14 mouse cellular contexts compared by ENCODE assay signal in the genomic region with DNA sequence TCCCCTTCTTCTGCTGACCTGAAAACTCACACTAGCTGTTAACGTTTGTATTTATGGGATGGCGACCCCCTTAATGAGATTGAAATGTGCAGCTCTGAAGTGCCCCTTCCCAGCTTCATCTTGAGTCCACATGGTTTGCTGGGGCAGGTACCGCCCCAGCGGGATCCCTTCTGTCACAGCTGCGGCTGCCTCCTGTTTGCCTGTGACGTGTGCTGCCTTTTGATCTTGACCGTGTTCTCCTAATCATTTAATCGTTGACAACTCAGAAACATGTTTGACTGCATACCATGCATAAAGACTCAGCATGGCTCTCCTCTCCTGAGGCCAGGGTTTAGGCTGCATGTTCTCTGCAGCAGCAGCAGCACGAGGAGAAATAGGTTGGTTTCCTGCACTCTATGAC.
DNase-seq lines count a peak whose midpoint lies in the region; ATAC-seq and TF ChIP-seq lines count a peak whose summit lies in the region.
"Had no signal": no experiment of that assay in that cellular context is flagged by ENCODE, and none has a peak within 500 bp of the region (broad histone marks: within the 10 kb centered on the region; RNA-seq: fewer than 3 reads in every experiment).

No protein-coding gene starts in this region.

- H3K9ac ChIP-seq in midbrain, embryonic 11.5 days (ENCODE audit: low read length): no peak overlapping the region
- no peak overlapping the region for H3K9ac ChIP-seq in midbrain, embryonic 12.5 days (replicated peaks)
- H3K9ac ChIP-seq in stomach, postnatal 0 days (ENCODE audit: low read length): no peak overlapping the region

- no peak for TF ChIP-seq EP300 in stomach, postnatal 0 days (optimal IDR thresholded peaks at IDR 0.05)

- no peak overlapping the region for H3K27ac ChIP-seq in midbrain, embryonic 11.5 days (ENCODE audit: low read depth, low read length)
- H3K27ac ChIP-seq in midbrain, embryonic 10.5 days (replicated peaks): no peak overlapping the region
- H3K27ac ChIP-seq in midbrain, embryonic 12.5 days (replicated peaks): no peak overlapping the region
- H3K27ac ChIP-seq in stomach, postnatal 0 days (replicated peaks): no peak overlapping the region
- no peak overlapping the region for H3K27ac ChIP-seq in left cerebral cortex, adult 2 months
- H3K27ac ChIP-seq: forebrain, embryonic 10.5 days had no signal

- H3K36me3 ChIP-seq in midbrain, embryonic 11.5 days (ENCODE audit: control insufficient read depth, insufficient read depth, low read length): no peaks in the 10 kb centered on the region
- no peaks in the 10 kb centered on the region for H3K36me3 ChIP-seq in midbrain, embryonic 10.5 days
- H3K36me3 ChIP-seq in midbrain, embryonic 12.5 days: no peaks in the 10 kb centered on the region
- no peaks in the 10 kb centered on the region for H3K36me3 ChIP-seq in stomach, postnatal 0 days (ENCODE audit: control insufficient read depth, insufficient read depth, low read length)
- H3K36me3 ChIP-seq: forebrain, embryonic 10.5 days had no signal

- WGBS in midbrain, embryonic 11.5 days: 42% methylated on average over 9 of the region's 9 CpGs
- WGBS in midbrain, embryonic 10.5 days: 50% methylated on average over 9 of the region's 9 CpGs
- 37% methylated on average over 9 of the region's 9 CpGs for WGBS in midbrain, embryonic 12.5 days
- WGBS in stomach, postnatal 0 days: 32% methylated on average over 9 of the region's 9 CpGs

- no peak overlapping the region for H3K4me3 ChIP-seq in midbrain, embryonic 11.5 days (ENCODE audit: low read depth, low read length)
- no peak overlapping the region for H3K4me3 ChIP-seq in midbrain, embryonic 10.5 days
- no peak overlapping the region for H3K4me3 ChIP-seq in midbrain, embryonic 12.5 days
- H3K4me3 ChIP-seq in stomach, postnatal 0 days (ENCODE audit: low read depth, low read length): no peak overlapping the region
- H3K4me3 ChIP-seq in left cerebral cortex, adult 2 months: no peak overlapping the region
- H3K4me3 ChIP-seq: forebrain, embryonic 10.5 days had no signal

- ATAC-seq in cerebellum, adult (ENCODE audit: insufficient number of reproducible peaks, low FRiP score, low TSS enrichment): no peak
- ATAC-seq in midbrain, embryonic 11.5 days (ENCODE audit: low FRiP score): peak; percentile 38; the same call in 1 of the 2 replicates
- peak; percentile 49 for ATAC-seq in midbrain, embryonic 12.5 days (ENCODE audit: low FRiP score, low read depth)
- ATAC-seq in stomach, postnatal 0 days (ENCODE audit: low FRiP score, low TSS enrichment): peak; percentile 83

- H3K4me1 ChIP-seq in midbrain, embryonic 11.5 days (ENCODE audit: control insufficient read depth, insufficient read depth, low read length): peaks cover 13% of the 10 kb centered on the region
- H3K4me1 ChIP-seq in midbrain, embryonic 10.5 days: peaks cover 19% of the 10 kb centered on the region
- H3K4me1 ChIP-seq in midbrain, embryonic 12.5 days: peaks cover 7% of the 10 kb centered on the region; the same call in 1 of the 2 replicates
- no peaks in the 10 kb centered on the region for H3K4me1 ChIP-seq in stomach, postnatal 0 days (replicated peaks; ENCODE audit: control insufficient read depth, insufficient read depth)

- TF ChIP-seq CTCF in stomach, postnatal 0 days (IDR thresholded peaks at IDR 0.05; ENCODE audit: low read depth): no peak
- TF ChIP-seq CTCF in left cerebral cortex, adult 2 months (IDR thresholded peaks at IDR 0.05): no peak

- no peaks in the 10 kb centered on the region for H3K9me3 ChIP-seq in midbrain, embryonic 11.5 days (ENCODE audit: control insufficient read depth, low read length)
- no peaks in the 10 kb centered on the region for H3K9me3 ChIP-seq in midbrain, embryonic 10.5 days (replicated peaks)
- H3K9me3 ChIP-seq in midbrain, embryonic 12.5 days: no peaks in the 10 kb centered on the region
- H3K9me3 ChIP-seq in stomach, postnatal 0 days (ENCODE audit: control insufficient read depth, low read length): no peaks in the 10 kb centered on the region
- H3K9me3 ChIP-seq: forebrain, embryonic 10.5 days had no signal

- peaks cover 3% of the 10 kb centered on the region; the same call in 1 of the 2 replicates for H3K27me3 ChIP-seq in midbrain, embryonic 11.5 days (ENCODE audit: control insufficient read depth, insufficient read depth, low read length)
- peaks cover 52% of the 10 kb centered on the region for H3K27me3 ChIP-seq in midbrain, embryonic 10.5 days (ENCODE audit: low read depth, poor library complexity, severe bottlenecking)
- peaks cover 32% of the 10 kb centered on the region for H3K27me3 ChIP-seq in midbrain, embryonic 12.5 days
- no peaks in the 10 kb centered on the region for H3K27me3 ChIP-seq in stomach, postnatal 0 days (ENCODE audit: control insufficient read depth, insufficient read depth, low read length)

- DNase-seq in cerebellum, postnatal 10 days: peak; percentile 13 to 14
- DNase-seq in midbrain, embryonic 11.5 days (ENCODE audit: low spot score, missing footprints): no peak
- DNase-seq in midbrain, embryonic 10.5 days (ENCODE audit: low spot score): no peak
- peak; percentile 68 for DNase-seq in stomach, postnatal 0 days (ENCODE audit: low spot score)
- no peak for DNase-seq in left cerebral cortex, adult 8-10 months (ENCODE audit: low spot score in 2 of 2)
- no peak for DNase-seq in left cerebral cortex, adult 2 months (ENCODE audit: extremely low spot score in 1 of 2, low spot score in 2 of 2)
- DNase-seq: adrenal gland, postnatal 10 days; heart, postnatal 4 days; kidney, adult 2 months; lung, adult 18-20 months; right cerebral cortex, postnatal 25 days had no signal

- intact Hi-C loops in left cerebral cortex, adult 2 months (cut with DNase I): no loop called here

- no peak overlapping the region for H3K4me2 ChIP-seq in midbrain, embryonic 11.5 days
- no peak overlapping the region for H3K4me2 ChIP-seq in midbrain, embryonic 12.5 days (replicated peaks)
- no peak overlapping the region for H3K4me2 ChIP-seq in stomach, postnatal 0 days (replicated peaks; ENCODE audit: low read depth)

Comparison
In these comparisons a context has a peak if more than half of its experiments do, and no peak if none do; other contexts are left out.
1. DNase-seq: peak in cerebellum, postnatal 10 days (2 of 2) and stomach, postnatal 0 days (single experiment); none in midbrain, embryonic 11.5 days (single experiment), midbrain, embryonic 10.5 days (single experiment), left cerebral cortex, adult 8-10 months (0 of 2) and left cerebral cortex, adult 2 months (0 of 2).